Mouse (Mus musculus): ENCODE data around the gene Epb41l1. TPM values are rescaled to one million over a fixed set of nuclear protein-coding genes. Genes with fewer than 3 reads are reported as not detected.

Gene Epb41l1
- polyA plus RNA-seq, 1 experiment from 2014 or later = 0.49 TPM

GRCm38 (mm10) chr2:156472336-156472735, 51.6 kb downstream of the Epb41l1 start:
- ATAC-seq (no peak), DNase-seq (no peak)
- no peak overlapping the region for H3K4me3 ChIP-seq (ENCODE audit: low read depth, low read length)
- 82% methylated on average over 8 of the region's 8 CpGs for WGBS (ENCODE audit: insufficient replicate concordance)
- no peak overlapping the region for H3K27ac ChIP-seq (ENCODE audit: low read depth)
- H3K4me2 ChIP-seq (ENCODE audit: low read depth, low read length) = no peak overlapping the region
- no peaks in the 10 kb centered on the region for H3K9me3 ChIP-seq (ENCODE audit: low read length)
- H3K27me3 ChIP-seq (ENCODE audit: insufficient read depth, low read length) = peaks cover 21% of the 10 kb centered on the region
- TF ChIP-seq EP300 (IDR thresholded peaks at IDR 0.05; ENCODE audit: low read depth) (no peak), CTCF (IDR thresholded peaks at IDR 0.05; ENCODE audit: low read depth) (no peak)
- no peaks in the 10 kb centered on the region for H3K36me3 ChIP-seq (replicated peaks; ENCODE audit: insufficient read depth, low read length)
- no peak overlapping the region for H3K9ac ChIP-seq (replicated peaks)
- H3K4me1 ChIP-seq (ENCODE audit: insufficient read depth) = peaks cover 17% of the 10 kb centered on the region

- Histone ChIP-seq H3K9me3 (ENCODE audit: low read length) (no peaks in the 10 kb centered on the region), H3K4me1 (ENCODE audit: insufficient read depth) (peaks cover 17% of the 10 kb centered on the region), H3K27ac (ENCODE audit: low read depth) (no peak overlapping the region), H3K4me3 (ENCODE audit: low read depth, low read length) (no peak overlapping the region), H3K4me2 (ENCODE audit: low read depth, low read length) (no peak overlapping the region), H3K9ac (replicated peaks) (no peak overlapping the region), H3K27me3 (ENCODE audit: insufficient read depth, low read length) (peaks cover 21% of the 10 kb centered on the region), H3K36me3 (replicated peaks; ENCODE audit: insufficient read depth, low read length) (no peaks in the 10 kb centered on the region)
- no peak for DNase-seq
- ATAC-seq = no peak
- TF ChIP-seq EP300 (IDR thresholded peaks at IDR 0.05; ENCODE audit: low read depth) (no peak), CTCF (IDR thresholded peaks at IDR 0.05; ENCODE audit: low read depth) (no peak)
- 69% methylated on average over 8 of the region's 8 CpGs for WGBS (ENCODE audit: insufficient replicate concordance)
These were observed 53.0 kb downstream of the Epb41l1 start for GRCm38 (mm10) chr2:156473696-156474095.

GRCm38 (mm10) chr2:156474111-156474510, 53.4 kb downstream of the Epb41l1 start:
- WGBS (ENCODE audit: insufficient replicate concordance) = 50% methylated on average over 3 of the region's 3 CpGs
- peaks cover 17% of the 10 kb centered on the region for H3K4me1 ChIP-seq (ENCODE audit: insufficient read depth)
- no peaks in the 10 kb centered on the region for H3K9me3 ChIP-seq (ENCODE audit: low read length)
- TF ChIP-seq CTCF (IDR thresholded peaks at IDR 0.05; ENCODE audit: low read depth) (no peak), EP300 (IDR thresholded peaks at IDR 0.05; ENCODE audit: low read depth) (no peak)
- no peak overlapping the region for H3K9ac ChIP-seq (replicated peaks)
- H3K27me3 ChIP-seq (ENCODE audit: insufficient read depth, low read length) = peaks cover 21% of the 10 kb centered on the region
- no peak for DNase-seq
- no peak overlapping the region for H3K27ac ChIP-seq (ENCODE audit: low read depth)
- H3K36me3 ChIP-seq (replicated peaks; ENCODE audit: insufficient read depth, low read length) = no peaks in the 10 kb centered on the region
- H3K4me3 ChIP-seq (ENCODE audit: low read depth, low read length) = no peak overlapping the region
- no peak for ATAC-seq
- no peak overlapping the region for H3K4me2 ChIP-seq (ENCODE audit: low read depth, low read length)

GRCm38 (mm10) chr2:156474891-156475284, 54.2 kb downstream of the Epb41l1 start:
- Histone ChIP-seq H3K27me3 (ENCODE audit: insufficient read depth, low read length) (peaks cover 21% of the 10 kb centered on the region), H3K27ac (ENCODE audit: low read depth) (peak overlapping the region; percentile 75)
- peak; percentile 71 for ATAC-seq

GRCm38 (mm10) chr2:156475285-156476110, 54.8 kb downstream of the Epb41l1 start:
- Histone ChIP-seq H3K27ac (ENCODE audit: low read depth) (peak overlapping the region; percentile 75), H3K4me2 (ENCODE audit: low read depth, low read length) (peak overlapping the region; percentile 92), H3K36me3 (replicated peaks; ENCODE audit: insufficient read depth, low read length) (no peaks in the 10 kb centered on the region), H3K4me3 (ENCODE audit: low read depth, low read length) (peak overlapping the region; percentile 49), H3K27me3 (ENCODE audit: insufficient read depth, low read length) (peaks cover 21% of the 10 kb centered on the region), H3K9me3 (ENCODE audit: low read length) (no peaks in the 10 kb centered on the region), H3K9ac (replicated peaks) (peak overlapping the region; percentile 66), H3K4me1 (ENCODE audit: insufficient read depth) (peaks cover 17% of the 10 kb centered on the region)
- 1% methylated on average over 60 of the region's 80 CpGs for WGBS (ENCODE audit: insufficient replicate concordance)
- peak; percentile 54 for DNase-seq
- TF ChIP-seq EP300 (IDR thresholded peaks at IDR 0.05; ENCODE audit: low read depth) = no peak
- no peak for TF ChIP-seq CTCF (IDR thresholded peaks at IDR 0.05; ENCODE audit: low read depth)
- peak; percentile 79 for ATAC-seq

More at GRCm38 (mm10) chr2:156474891-156475284, 54.2 kb downstream of the Epb41l1 start:
- 28% methylated on average over 12 of the region's 12 CpGs for WGBS (ENCODE audit: insufficient replicate concordance)
- Histone ChIP-seq H3K4me2 (ENCODE audit: low read depth, low read length) (peak overlapping the region; percentile 92), H3K9me3 (ENCODE audit: low read length) (no peaks in the 10 kb centered on the region), H3K36me3 (replicated peaks; ENCODE audit: insufficient read depth, low read length) (no peaks in the 10 kb centered on the region), H3K9ac (replicated peaks) (peak overlapping the region; percentile 66), H3K4me1 (ENCODE audit: insufficient read depth) (peaks cover 17% of the 10 kb centered on the region), H3K4me3 (ENCODE audit: low read depth, low read length) (peak overlapping the region; percentile 49)
- TF ChIP-seq EP300 (IDR thresholded peaks at IDR 0.05; ENCODE audit: low read depth) = no peak
- no peak for TF ChIP-seq CTCF (IDR thresholded peaks at IDR 0.05; ENCODE audit: low read depth)
- peak; percentile 56 for DNase-seq

- Histone ChIP-seq H3K4me2 (ENCODE audit: low read depth, low read length) (peak overlapping the region; percentile 92), H3K9ac (replicated peaks) (peak overlapping the region; percentile 66; the same call in 1 of the 2 replicates), H3K4me1 (ENCODE audit: insufficient read depth) (peaks cover 17% of the 10 kb centered on the region), H3K9me3 (ENCODE audit: low read length) (no peaks in the 10 kb centered on the region), H3K27me3 (ENCODE audit: insufficient read depth, low read length) (peaks cover 21% of the 10 kb centered on the region), H3K36me3 (replicated peaks; ENCODE audit: insufficient read depth, low read length) (no peaks in the 10 kb centered on the region), H3K4me3 (ENCODE audit: low read depth, low read length) (peak overlapping the region; percentile 49), H3K27ac (ENCODE audit: low read depth) (no peak overlapping the region)
- 39% methylated on average over 8 of the region's 8 CpGs for WGBS (ENCODE audit: insufficient replicate concordance)
- ATAC-seq (no peak), DNase-seq (no peak)
- TF ChIP-seq EP300 (IDR thresholded peaks at IDR 0.05; ENCODE audit: low read depth) (no peak), CTCF (IDR thresholded peaks at IDR 0.05; ENCODE audit: low read depth) (no peak)
These were observed 55.5 kb downstream of the Epb41l1 start for GRCm38 (mm10) chr2:156476111-156476747.

Data from liver, postnatal 0 days (tissue).